13 mouse cellular contexts compared by ENCODE assay signal in genomic region chr5:75701662-75702061, GRCm38 (mm10).
DNase-seq lines count a peak whose midpoint lies in the region; ATAC-seq and TF ChIP-seq lines count a peak whose summit lies in the region.
"Had no signal": no experiment of that assay in that cellular context is flagged by ENCODE, and none has a peak within 500 bp of the region (broad histone marks: within the 10 kb centered on the region; RNA-seq: fewer than 3 reads in every experiment).

No protein-coding gene starts in this region.

- H3K9me3 ChIP-seq in heart, embryonic 11.5 days (replicated peaks; ENCODE audit: control insufficient read depth, low read length), result 0 out of 2 replicates have a peak, but pooled peaks cover 6% of the 10 kb centered on the region
- no peaks in the 10 kb centered on the region for H3K9me3 ChIP-seq in midbrain, postnatal 0 days (ENCODE audit: low read length)
- H3K9me3 ChIP-seq in midbrain, embryonic 10.5 days (replicated peaks), result no peaks in the 10 kb centered on the region; the same call in 1 of the 2 replicates
- no peaks in the 10 kb centered on the region for H3K9me3 ChIP-seq in lung, postnatal 0 days (ENCODE audit: low read length)
- H3K9me3 ChIP-seq: heart, embryonic 15.5 days had no signal

- H3K4me2 ChIP-seq in heart, embryonic 11.5 days, result no peak overlapping the region
- no peak overlapping the region for H3K4me2 ChIP-seq in midbrain, postnatal 0 days (ENCODE audit: low read depth, low read length, poor library complexity, severe bottlenecking)
- H3K4me2 ChIP-seq in lung, postnatal 0 days (replicated peaks; ENCODE audit: low read depth, low read length), result no peak overlapping the region
- H3K4me2 ChIP-seq: heart, embryonic 15.5 days had no signal

- no peaks in the 10 kb centered on the region for H3K27me3 ChIP-seq in heart, embryonic 11.5 days (ENCODE audit: control insufficient read depth, insufficient read depth, low read length)
- no peaks in the 10 kb centered on the region for H3K27me3 ChIP-seq in midbrain, postnatal 0 days (ENCODE audit: insufficient read depth, low read length)
- no peaks in the 10 kb centered on the region for H3K27me3 ChIP-seq in midbrain, embryonic 10.5 days (ENCODE audit: low read depth, poor library complexity, severe bottlenecking)
- no peaks in the 10 kb centered on the region for H3K27me3 ChIP-seq in lung, postnatal 0 days (replicated peaks; ENCODE audit: insufficient read depth, low read length)
- H3K27me3 ChIP-seq: heart, embryonic 15.5 days had no signal

- 75% methylated on average over 12 of the region's 12 CpGs for WGBS in heart, embryonic 11.5 days (ENCODE audit: insufficient replicate concordance)
- WGBS in midbrain, postnatal 0 days, result 62% methylated on average over 12 of the region's 12 CpGs
- 91% methylated on average over 12 of the region's 12 CpGs for WGBS in midbrain, embryonic 10.5 days
- WGBS in lung, postnatal 0 days, result 67% methylated on average over 12 of the region's 12 CpGs

- no peaks in the 10 kb centered on the region for H3K36me3 ChIP-seq in heart, embryonic 11.5 days (ENCODE audit: control insufficient read depth, insufficient read depth, low read length)
- H3K36me3 ChIP-seq in midbrain, postnatal 0 days (ENCODE audit: insufficient read depth, low read length), result no peaks in the 10 kb centered on the region
- H3K36me3 ChIP-seq in midbrain, embryonic 10.5 days, result no peaks in the 10 kb centered on the region
- no peaks in the 10 kb centered on the region for H3K36me3 ChIP-seq in lung, postnatal 0 days (ENCODE audit: insufficient read depth, low read length)
- H3K36me3 ChIP-seq: heart, embryonic 15.5 days had no signal

- peak; percentile 98 for DNase-seq in heart, adult 11 months
- peak; percentile 15 for DNase-seq in midbrain, postnatal 0 days (ENCODE audit: low spot score)
- DNase-seq in midbrain, embryonic 10.5 days (ENCODE audit: low spot score), result no peak
- DNase-seq in heart, adult 9 months (ENCODE audit: low spot score in 2 of 2), result peak; percentile 61 to 66
- DNase-seq in lung, postnatal 0 days (ENCODE audit: low spot score), result peak; percentile 55
- no peak for DNase-seq in adrenal gland, adult (ENCODE audit: inconsistent age in 2 of 2, low spot score in 1 of 2)
- no peak for DNase-seq in layer of hippocampus, adult 11-12 months (ENCODE audit: low spot score)
- DNase-seq: adrenal gland, postnatal 25 days; cerebellum, adult 8-10 months; kidney, postnatal 25 days had no signal

- H3K9ac ChIP-seq in heart, embryonic 11.5 days (ENCODE audit: low read depth, low read length), result no peak overlapping the region
- no peak overlapping the region for H3K9ac ChIP-seq in midbrain, postnatal 0 days (replicated peaks; ENCODE audit: low read length, poor library complexity, severe bottlenecking)
- no peak overlapping the region for H3K9ac ChIP-seq in lung, postnatal 0 days (replicated peaks; ENCODE audit: low read depth)
- H3K9ac ChIP-seq: heart, embryonic 15.5 days; liver, embryonic 14.5 days had no signal

- no peak overlapping the region for H3K27ac ChIP-seq in heart, embryonic 11.5 days (ENCODE audit: low read depth, low read length)
- H3K27ac ChIP-seq in midbrain, postnatal 0 days (ENCODE audit: low read depth, low read length), result no peak overlapping the region
- no peak overlapping the region for H3K27ac ChIP-seq in midbrain, embryonic 10.5 days (replicated peaks)
- H3K27ac ChIP-seq in lung, postnatal 0 days (ENCODE audit: low read length), result no peak overlapping the region
- H3K27ac ChIP-seq: heart, embryonic 15.5 days; liver, embryonic 14.5 days had no signal

- no peaks in the 10 kb centered on the region for H3K4me1 ChIP-seq in heart, embryonic 11.5 days (ENCODE audit: control insufficient read depth, insufficient read depth, low read length)
- no peaks in the 10 kb centered on the region for H3K4me1 ChIP-seq in midbrain, postnatal 0 days (ENCODE audit: insufficient read depth, low read length)
- peaks cover 5% of the 10 kb centered on the region for H3K4me1 ChIP-seq in midbrain, embryonic 10.5 days
- no peaks in the 10 kb centered on the region for H3K4me1 ChIP-seq in lung, postnatal 0 days (ENCODE audit: insufficient read depth, low read depth, low read length)

- ATAC-seq in heart, embryonic 11.5 days (replicated peaks; ENCODE audit: insufficient number of reproducible peaks, low FRiP score, low TSS enrichment), result no peak
- no peak for ATAC-seq in midbrain, postnatal 0 days (ENCODE audit: low FRiP score)
- peak; percentile 76 for ATAC-seq in lung, postnatal 0 days

- H3K4me3 ChIP-seq in heart, embryonic 11.5 days (ENCODE audit: low read depth, low read length), result no peak overlapping the region
- no peak overlapping the region for H3K4me3 ChIP-seq in midbrain, postnatal 0 days (ENCODE audit: low read depth, low read length)
- H3K4me3 ChIP-seq in midbrain, embryonic 10.5 days, result no peak overlapping the region
- H3K4me3 ChIP-seq in lung, postnatal 0 days (ENCODE audit: low read depth, low read length), result no peak overlapping the region
- H3K4me3 ChIP-seq: heart, embryonic 15.5 days had no signal

- no peak for TF ChIP-seq EP300 in lung, postnatal 0 days (IDR thresholded peaks at IDR 0.05)

- TF ChIP-seq CTCF in midbrain, postnatal 0 days (IDR thresholded peaks at IDR 0.05), result no peak
- no peak for TF ChIP-seq CTCF in lung, postnatal 0 days (IDR thresholded peaks at IDR 0.05)

Comparison
In these comparisons a context has a peak if more than half of its experiments do, and no peak if none do; other contexts are left out.
1. DNase-seq: peak in heart, adult 11 months (single experiment), midbrain, postnatal 0 days (single experiment), heart, adult 9 months (2 of 2) and lung, postnatal 0 days (single experiment); none in midbrain, embryonic 10.5 days (single experiment), adrenal gland, adult (0 of 2) and layer of hippocampus, adult 11-12 months (single experiment).